Mouse (Mus musculus): ENCODE results near the gene Erc2.
"Not testable (repeated sequence)": the region's sequence is repeated elsewhere in the genome, so short reads cannot be mapped to it uniquely, and the experiment has no call there.

The Erc2 gene

GRCm38 (mm10) chr14:27622176-27622922 is at the start of gene Erc2:
Gene Erc2, plus strand, starts transcription at chr14:27622428.
- no peak for DNase-seq (ENCODE audit: low spot score)

- no peak for DNase-seq (ENCODE audit: low spot score)
Measured at GRCm38 (mm10) chr14:27578443-27578842, 43.8 kb upstream of the Erc2 start.

- DNase-seq (ENCODE audit: low spot score), result not testable (repeated sequence)
Measured at GRCm38 (mm10) chr14:27589616-27590015, 32.6 kb upstream of the Erc2 start.

GRCm38 (mm10) chr14:27592163-27592562 is 30.1 kb upstream of the Erc2 start:
- no peak for DNase-seq (ENCODE audit: low spot score)

- DNase-seq (ENCODE audit: low spot score), result peak; percentile 49
Measured at GRCm38 (mm10) chr14:27596265-27596664, 26.0 kb upstream of the Erc2 start.

- no peak for DNase-seq (ENCODE audit: low spot score)
Measured at GRCm38 (mm10) chr14:27602136-27602535, 20.1 kb upstream of the Erc2 start.

GRCm38 (mm10) chr14:27607419-27607818 is 14.8 kb upstream of the Erc2 start:
- DNase-seq (ENCODE audit: low spot score), result no peak

GRCm38 (mm10) chr14:27613766-27614165 is 8.5 kb upstream of the Erc2 start:
- DNase-seq (ENCODE audit: low spot score), result no peak

- DNase-seq (ENCODE audit: low spot score), result no peak
Measured at GRCm38 (mm10) chr14:27617286-27617685, 4.9 kb upstream of the Erc2 start.

GRCm38 (mm10) chr14:27621576-27621975 is 652 bp upstream of the Erc2 start:
- DNase-seq (ENCODE audit: low spot score), result no peak

GRCm38 (mm10) chr14:27622923-27623219 is 643 bp downstream of the Erc2 start:
- no peak for DNase-seq (ENCODE audit: low spot score)

- no peak for DNase-seq (ENCODE audit: low spot score)
Measured at GRCm38 (mm10) chr14:27623368-27623767, 1.1 kb downstream of the Erc2 start.

GRCm38 (mm10) chr14:27628701-27629100 is 6.5 kb downstream of the Erc2 start:
- DNase-seq (ENCODE audit: low spot score), result no peak

- no peak for DNase-seq (ENCODE audit: low spot score)
Measured at GRCm38 (mm10) chr14:27629369-27630012, 7.3 kb downstream of the Erc2 start.

- DNase-seq (ENCODE audit: low spot score), result no peak
Measured at GRCm38 (mm10) chr14:27630973-27631640, 8.9 kb downstream of the Erc2 start.

GRCm38 (mm10) chr14:27634761-27635160 is 12.5 kb downstream of the Erc2 start:
- DNase-seq (ENCODE audit: low spot score), result no peak

- DNase-seq (ENCODE audit: low spot score), result no peak
Measured at GRCm38 (mm10) chr14:27636556-27636955, 14.3 kb downstream of the Erc2 start.

GRCm38 (mm10) chr14:27641382-27641781 is 19.2 kb downstream of the Erc2 start:
- no peak for DNase-seq (ENCODE audit: low spot score)

- no peak for DNase-seq (ENCODE audit: low spot score)
Measured at GRCm38 (mm10) chr14:27642981-27643380, 20.8 kb downstream of the Erc2 start.

- no peak for DNase-seq (ENCODE audit: low spot score)
Measured at GRCm38 (mm10) chr14:27654670-27655069, 32.4 kb downstream of the Erc2 start.

GRCm38 (mm10) chr14:27658616-27659015 is 36.4 kb downstream of the Erc2 start:
- no peak for DNase-seq (ENCODE audit: low spot score)

- no peak for DNase-seq (ENCODE audit: low spot score)
Measured at GRCm38 (mm10) chr14:27661466-27661865, 39.2 kb downstream of the Erc2 start.

GRCm38 (mm10) chr14:27662251-27662650 is 40.0 kb downstream of the Erc2 start:
- DNase-seq (ENCODE audit: low spot score), result no peak

Data from T-cell, adult 2 months (primary cell).